Mouse (Mus musculus) cerebellum, adult (tissue): ENCODE data around the gene En1.

ENCODE experiments used
- ATAC-seq: cut with Nextera tagmentation; 2 replicates; pipeline ENCODE4 v1.9.2; 2017; ENCODE audit warnings: mild to moderate bottlenecking, moderate library complexity, mixed read lengths; ENCODE audit not compliant: insufficient number of reproducible peaks, low FRiP score, low TSS enrichment

Gene En1

DNA sequence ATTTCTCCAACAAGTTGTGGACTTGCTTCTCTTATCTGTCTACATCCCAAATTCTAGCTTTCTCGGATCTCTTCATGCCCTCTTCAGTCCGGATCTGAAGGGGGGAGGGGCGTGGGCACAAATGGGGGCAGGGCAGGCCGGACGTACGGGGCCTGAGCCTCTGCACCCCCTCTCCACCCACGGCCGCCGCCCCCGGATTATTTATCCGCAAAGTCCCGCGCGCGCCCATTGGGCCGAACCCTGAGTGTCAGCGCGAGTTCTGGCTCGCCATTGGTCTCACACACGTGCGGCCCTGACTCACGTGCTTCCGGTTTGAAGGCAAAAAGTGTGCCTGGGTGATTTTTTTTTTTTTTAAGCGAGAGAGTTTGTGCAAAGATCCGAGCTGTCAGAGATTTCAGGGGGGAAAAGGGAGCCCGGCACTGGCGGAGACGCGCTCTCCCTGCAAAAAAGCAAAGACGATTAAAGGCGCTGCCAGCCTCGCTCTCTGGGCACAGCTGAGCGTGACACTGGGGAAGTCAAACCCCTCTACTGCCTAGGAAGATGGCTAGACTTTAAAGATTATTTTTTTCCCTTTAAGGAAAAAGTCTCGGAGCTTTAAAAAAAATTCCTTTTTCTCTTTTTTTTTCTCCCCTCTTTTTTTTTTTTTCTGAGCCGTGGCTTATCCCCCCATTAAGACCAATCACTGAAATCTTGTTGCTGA, at the start of gene En1:
En1 (plus strand) TSS at position 388 of the 700 bp plus-strand sequence.
- peak; percentile 47; the same call in 1 of the 2 replicates for ATAC-seq

DNA sequence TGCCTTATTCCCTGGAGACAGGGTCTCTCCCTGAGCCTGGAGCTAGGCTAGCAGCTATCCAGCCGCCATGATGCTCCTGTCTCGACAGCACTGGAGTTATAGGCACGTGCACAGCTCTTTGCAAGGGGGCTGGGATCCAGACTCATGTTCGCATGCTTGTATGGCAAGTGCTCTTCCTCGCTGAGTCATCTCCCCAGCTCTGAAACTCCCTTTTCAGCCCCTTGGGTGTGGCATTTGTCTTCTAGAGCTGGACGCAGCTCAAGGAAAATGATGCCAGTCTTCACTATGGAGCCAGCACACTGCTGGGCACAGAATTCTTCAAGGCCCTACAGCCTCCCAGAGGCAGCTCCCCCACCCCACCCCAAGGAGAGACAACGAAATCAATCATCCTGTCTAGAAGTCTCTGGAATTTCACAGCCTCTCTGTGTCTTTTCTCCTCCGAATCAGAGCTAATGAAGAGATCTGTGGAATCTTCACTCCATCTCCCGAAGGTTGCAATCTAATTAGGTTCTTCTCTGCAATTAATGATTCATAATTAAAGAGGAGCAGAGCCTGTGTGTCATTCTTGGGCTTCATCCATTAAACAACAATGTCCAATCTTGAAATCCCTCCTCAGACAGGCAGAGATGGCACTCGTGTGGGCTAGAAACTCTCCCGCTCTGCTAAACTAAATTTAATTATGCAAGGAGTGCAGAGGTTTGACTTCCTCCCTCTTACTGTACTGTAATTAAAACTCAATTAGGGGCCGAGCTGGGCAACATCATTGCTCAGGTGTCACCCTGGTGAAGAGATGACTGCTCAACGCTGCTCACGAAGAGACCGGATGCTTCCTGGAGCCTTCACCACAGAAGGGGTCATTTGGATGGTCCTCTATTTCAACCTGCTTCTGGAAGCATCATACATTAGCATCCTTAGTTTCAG, 45.0 kb upstream of the En1 start:
- no peak for ATAC-seq

DNA sequence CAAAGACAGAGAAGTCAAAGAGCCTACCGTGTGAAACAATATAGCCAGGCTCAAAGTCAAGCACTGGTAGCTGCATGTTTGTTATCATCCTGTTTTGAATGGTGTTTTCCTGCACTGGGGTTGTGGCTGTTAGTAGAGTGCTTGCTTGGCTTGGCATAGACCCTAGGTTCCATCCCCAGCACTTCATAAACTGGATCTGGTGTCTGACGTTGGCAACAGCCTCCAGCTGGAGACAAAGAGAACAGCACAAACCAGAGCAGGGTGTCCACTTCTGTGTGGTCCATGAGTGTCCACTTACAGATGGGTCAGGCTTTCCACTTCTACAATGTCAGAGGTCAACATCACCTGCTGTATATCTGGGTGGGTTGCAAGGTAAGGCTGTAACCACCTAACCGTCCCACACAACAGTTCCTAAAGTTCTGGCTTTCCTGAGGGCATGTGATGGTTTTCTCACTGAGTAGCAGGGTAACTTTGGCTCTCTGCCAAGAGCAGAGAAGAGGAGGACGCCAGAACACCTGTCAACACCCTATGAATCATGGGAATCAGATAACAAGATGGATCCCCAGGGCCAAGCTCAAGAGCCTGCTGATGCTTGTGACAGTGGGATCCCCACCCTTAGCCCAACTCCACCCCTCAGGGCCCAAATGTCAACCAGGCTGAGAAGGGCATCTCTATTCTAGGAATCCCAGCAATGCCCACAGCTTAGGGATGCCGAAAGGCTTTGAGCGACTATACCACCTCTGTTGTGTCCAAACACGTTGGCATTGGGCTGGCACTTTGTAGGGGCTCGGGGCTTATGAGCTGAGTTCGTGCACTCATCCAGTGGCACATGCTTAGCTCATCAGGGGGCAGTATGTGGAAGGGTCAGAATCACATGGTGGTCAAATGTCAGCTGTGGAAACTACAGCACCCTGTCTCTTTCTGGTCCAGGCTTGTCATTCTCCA, 43.6 kb upstream of the En1 start:
- ATAC-seq, result no peak

DNA sequence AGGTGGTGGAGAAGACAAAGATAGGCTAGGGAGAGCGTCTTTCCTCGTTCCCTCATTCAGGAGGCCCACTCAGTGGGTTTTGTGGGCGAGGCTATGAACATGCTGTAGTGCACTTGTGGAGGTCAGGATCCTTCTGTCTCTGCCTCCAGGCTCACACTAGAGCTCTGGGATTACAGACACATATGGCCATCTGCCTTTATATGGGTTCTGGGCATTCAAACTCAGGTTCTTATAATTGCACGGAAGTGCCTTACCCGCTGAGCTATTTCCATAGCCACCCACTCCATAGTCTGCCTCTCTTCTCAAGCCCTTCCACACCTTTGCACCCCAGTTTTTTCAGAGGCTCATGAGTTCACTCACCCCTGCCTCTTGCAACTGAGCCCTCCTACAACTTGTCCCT, 42.3 kb upstream of the En1 start:
- no peak for ATAC-seq

DNA sequence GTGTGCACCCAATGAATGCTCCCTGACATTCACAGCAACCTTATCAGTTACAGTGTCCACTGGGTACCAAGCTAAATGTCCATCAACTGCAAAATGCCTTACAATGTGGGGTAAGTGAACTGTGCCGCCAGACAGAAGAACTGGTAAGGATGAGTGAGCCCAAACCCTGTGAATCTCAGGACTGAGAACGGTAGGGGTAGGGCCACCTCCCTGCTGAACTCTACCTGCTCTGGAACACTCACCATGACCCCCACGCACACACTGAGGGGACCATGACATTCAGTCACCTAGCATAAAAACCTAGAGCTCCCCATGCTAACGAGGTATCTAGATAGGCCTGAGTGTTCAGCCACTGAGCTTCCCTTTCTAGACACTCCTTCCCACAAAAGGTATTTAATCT, 20.9 kb upstream of the En1 start:
- ATAC-seq, result no peak

DNA sequence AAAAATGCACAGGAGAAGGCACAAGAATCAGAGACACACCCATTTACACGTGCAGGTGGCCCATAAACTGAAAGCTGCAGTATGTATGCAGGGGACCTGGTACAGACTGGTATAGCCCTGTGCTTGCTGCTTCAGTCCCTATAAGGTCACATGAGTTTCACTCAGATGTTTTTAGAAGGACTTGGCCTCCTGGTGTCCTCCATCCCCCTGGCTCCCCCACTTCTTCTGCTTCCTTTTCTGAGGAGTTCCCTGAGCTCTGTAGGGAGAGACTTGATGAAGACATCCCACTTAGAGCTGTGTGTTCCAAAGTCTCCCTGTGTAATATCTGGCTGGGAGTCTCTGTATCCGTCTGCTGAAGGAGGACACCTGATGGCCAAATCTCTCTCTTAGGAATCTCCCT, 16.7 kb upstream of the En1 start:
- no peak for ATAC-seq

DNA sequence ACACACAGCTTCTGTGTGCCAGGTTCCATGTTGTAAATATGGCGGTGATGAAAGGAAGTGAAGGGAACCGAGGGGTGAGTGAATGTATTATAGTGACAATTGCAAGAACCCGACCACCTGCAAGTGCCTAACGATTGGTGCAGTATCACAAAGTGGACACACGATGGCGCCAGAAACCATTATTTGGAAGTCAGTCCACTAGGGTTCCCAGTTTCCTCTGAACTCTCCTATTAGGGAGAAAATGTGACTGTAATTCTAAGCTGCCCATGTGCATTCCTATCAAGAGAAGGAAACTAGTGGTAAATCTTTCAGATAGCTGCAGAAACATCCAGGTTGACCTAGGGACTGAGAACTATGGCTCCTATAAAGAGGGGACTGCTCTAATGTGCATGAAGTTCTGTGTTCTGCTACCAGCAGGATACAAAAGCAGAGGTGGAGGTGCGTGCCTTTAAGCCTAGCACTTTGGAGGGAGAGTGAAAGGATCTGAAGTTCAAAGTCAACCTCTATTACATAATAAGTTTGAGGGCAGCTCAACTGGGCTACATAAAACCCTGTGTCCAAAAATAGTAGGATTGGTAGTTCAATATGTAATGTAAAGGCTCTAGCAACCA, 15.6 kb upstream of the En1 start:
- ATAC-seq, result peak; percentile 33

DNA sequence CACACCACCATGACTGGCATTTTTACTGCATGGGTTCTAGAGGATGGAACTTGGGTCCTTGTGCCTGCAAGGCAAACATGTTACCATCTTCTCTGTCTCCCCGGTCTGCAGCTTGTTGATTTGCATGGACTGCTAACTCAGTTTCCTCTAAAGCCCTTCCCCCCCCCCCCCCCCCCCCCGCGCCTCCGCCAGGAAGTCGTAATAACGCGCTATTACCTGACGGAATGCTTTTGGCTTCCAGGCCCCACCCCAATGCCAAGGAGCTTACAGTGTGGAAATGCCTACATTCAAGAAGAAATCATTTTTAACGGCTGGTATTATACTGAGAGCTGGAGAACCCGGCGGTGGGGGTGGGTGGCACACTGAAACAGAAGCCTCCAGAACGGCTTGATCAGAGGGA, 14.8 kb upstream of the En1 start:
- no peak for ATAC-seq

DNA sequence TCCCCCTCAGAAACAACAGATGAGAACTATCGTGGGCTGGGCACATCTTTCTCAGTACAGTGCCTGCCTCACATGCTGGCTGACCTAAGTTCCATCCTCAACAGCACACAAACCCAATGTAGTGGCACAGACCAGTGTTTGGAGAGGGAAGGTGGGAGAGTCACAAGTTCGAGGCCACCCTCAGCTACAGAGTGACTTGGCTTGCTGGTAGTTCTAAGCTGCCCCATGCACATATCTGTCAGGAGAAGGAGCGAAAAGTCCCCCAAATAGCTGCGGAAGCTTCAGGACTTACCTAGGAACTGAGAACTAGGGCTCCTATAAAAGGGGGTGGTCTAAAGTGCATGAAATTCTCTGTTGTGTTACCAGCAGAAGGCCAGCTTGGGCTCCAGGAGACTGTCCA, 14.3 kb upstream of the En1 start:
- ATAC-seq, result no peak

DNA sequence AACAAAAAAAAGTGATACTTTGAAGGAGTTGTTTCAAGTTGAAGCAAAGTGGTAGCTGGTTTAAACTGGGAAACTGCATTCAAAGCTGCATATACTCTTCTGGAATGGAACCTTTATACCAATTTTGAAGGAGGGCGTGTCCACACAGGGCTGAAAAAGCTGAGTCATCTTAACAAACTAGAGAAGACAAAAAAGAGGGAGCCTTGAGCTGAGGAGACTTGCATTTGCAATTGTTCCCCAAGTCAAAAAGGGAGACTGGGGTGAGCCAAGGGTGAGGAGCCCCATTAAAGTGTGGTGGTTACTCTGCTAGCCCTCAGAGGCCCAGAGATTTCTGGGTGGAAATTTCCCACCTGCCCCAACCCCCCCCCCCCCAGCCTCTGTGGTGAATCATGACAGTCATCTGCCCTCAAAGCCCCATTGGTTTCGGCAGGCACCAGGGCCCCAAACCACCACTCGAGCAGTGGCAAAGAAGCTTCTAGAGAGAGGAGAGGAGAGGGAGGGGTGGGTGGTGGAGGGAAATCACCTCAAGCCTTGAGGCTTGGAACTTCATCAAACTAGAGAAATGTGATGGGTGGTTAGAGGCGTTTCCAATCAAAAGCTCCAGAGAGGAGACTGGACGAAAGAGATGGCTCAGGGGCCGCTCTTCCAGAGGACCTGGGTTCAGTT, 13.7 kb upstream of the En1 start:
- ATAC-seq, result no peak

DNA sequence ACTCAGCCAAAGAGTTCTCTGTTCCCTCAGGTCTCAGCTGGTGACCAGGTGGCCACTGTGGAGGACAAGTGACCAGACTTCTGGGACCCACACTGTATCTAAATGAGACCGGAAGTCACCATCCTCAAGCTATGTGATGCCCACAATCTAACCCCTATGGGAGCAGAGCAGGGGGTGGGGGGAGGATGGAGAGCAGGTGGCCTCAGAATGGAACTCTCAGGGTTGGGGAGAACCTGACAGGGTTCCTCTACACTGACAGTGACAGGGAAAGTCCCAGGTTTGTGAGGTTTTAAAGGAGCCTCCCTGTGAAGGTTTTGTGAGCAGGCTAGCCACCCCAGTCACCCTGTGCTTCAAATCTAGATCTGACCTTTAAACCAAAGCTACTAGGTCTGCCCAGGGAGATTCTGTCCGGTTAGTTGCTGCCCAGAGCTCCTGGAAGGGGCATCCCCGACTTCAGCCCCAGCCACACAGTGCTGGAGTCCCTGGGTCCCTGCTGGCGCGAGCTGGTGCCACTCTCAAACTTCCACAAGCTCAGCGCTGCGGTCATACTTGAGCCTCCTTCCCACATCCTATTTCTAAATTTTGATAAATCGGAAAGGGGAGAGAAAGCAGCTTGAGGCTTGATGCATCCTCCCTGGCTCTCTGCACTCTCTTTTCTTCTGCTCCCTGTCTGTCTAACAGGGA, 8.8 kb upstream of the En1 start:
- ATAC-seq, result no peak

DNA sequence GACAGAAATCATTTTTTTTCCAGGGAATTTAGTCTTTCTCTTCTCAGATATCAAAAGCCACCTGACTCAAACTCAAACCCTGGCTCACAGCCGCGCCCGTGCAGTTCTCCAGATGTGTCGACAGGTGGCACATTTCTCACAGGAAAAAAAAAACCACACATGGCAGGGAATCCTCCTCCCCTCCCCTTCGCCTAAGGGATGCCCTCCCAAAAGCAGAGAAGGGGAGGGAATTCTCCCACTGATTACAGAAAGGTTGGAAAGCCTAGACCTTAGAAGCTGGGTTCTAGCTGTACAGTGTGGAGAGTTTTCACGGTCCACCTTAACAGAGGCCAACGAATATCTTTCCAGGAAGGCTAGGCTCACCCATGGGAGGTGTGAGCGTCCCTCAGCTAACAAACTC, 7.6 kb upstream of the En1 start:
- no peak for ATAC-seq

DNA sequence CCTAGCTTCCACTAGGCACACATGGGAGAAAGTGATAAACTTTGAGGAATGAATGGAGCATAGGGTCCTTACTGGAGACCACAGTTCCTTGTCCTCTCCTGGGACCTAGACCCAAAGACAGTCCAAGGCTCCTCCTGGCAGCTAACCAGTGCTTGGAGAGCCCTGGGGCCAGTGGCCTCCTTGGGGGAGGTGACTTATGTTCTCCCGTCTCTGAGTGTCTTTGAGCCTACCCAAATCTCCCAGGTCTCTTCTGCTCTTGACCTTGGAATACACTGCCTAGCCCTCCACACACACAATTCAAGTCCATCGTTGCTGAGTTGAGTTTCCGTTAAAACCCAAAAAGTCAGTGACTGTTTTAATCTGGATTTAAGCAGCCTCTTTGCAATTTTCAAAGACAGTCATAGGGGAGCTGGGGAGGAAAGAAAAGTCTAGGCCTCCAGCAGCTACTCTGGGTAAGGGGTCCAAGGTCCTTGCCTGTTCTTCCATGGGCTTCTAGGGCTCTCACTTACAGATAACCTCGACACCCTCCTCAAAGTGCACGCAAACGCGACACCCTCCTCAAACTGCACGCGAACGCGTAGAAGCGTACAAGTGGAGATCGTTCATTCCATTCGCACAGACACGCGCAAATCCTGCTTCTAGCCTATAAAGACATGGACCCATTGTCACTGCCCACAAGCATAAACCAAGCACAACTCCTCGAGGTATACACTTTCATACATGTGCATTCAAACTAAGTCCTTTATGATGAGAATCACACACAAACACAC, 6.6 kb upstream of the En1 start:
- ATAC-seq, result no peak

DNA sequence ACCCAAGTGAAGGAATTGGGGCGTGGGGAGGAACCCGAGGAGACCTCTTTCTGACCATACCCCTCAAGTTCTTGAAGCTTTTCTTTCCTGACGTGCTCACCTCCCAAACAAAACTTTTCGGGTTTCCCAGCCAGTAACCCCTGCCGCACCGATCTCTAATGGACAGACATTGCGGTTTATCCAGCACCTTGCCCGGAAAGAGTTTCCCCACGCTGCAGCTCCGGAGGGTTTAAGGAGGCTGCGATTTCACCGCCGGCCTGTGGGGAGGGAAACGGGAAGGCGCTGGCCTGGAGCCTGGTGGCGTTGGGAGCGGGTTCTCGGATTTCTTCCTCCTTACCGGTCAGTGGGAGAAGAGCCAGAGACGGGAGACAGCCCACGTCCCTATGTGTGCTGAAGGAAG, 5.9 kb upstream of the En1 start:
- ATAC-seq, result no peak

DNA sequence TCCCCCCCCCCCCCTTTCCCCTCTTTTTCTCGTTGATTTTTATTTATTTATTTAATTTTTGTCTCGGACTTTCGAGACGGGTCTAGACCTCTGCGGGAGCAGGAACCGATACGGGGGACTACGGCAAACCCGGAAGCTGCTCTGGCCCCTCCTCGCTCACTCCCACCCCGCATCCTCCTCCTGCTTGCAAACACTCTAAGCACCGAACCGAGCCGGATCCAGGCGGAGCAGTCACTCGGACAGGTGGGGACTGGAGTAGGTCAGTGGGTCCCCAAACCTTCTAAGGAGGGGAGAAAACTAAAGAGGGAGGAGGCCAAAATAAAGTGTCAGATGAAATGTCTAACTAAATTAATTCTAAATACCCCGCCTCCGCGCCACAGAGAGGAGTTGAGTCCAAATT, 5.4 kb upstream of the En1 start:
- ATAC-seq, result no peak

DNA sequence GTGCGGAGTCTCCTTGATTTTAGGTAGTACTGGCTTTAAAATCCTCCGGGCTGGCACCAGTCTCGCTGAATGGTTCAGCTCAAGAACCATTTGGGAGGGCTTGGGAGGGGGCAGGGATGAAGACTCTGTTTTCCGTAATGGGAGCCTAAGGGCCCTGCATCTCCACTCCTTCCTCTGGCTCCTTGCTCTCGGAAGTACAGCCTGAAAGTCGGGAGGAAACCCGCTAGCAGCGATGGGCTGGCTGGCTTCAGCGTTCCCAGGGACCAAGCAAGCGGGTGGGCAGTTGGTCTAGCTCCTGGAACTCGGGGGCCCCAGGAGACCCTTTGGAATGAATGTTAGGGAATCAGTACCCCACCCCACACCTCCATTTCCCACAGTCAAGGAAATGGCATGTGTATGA, 4.9 kb upstream of the En1 start:
- no peak for ATAC-seq

DNA sequence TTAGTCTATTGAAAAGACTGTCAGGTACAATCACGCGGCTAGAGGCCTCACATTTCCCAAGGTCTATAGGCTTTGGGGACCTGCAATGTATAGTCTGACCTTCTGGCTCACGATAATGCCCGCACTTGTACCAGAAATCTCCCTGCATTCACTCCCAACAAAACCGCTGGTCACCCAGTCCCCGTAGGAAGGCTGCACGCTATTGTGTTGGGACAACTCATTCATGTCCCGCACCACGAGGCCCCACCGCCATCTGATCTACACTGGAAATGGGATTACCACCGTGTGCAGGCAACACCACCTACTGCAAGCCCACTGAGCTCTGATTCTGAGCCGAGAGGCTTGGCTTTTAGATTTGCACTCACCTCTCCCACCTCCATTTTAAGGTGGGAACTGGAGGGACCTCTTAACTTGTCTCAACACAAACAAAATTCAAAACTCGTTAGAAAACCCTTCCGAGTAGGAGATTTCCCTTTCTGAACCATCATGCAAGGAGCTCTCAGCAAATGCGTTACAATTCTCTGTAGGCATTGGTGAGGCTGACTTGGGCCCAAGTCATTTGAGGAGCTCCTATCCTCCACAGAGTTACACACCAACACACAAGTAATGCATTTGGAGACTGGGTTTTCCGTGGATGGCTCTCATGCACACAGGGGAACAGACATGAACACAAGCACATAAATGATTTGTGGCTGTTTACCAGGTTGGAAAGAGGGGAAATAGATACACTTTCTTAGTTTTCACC, 3.9 kb upstream of the En1 start:
- no peak for ATAC-seq
